Mouse (Mus musculus): ENCODE results near the gene Cdc14b.

GRCm38 (mm10) chr13:64183583-64183982 lies 91.5 kb downstream of the Cdc14b start:
- no peak for TF ChIP-seq CTCF (IDR thresholded peaks at IDR 0.05; ENCODE audit: low read depth)
- TF ChIP-seq EP300 (optimal IDR thresholded peaks at IDR 0.05) = no peak
